Mouse (Mus musculus) spleen, adult 12 weeks (tissue): ENCODE data around the gene Sh3rf1.
"Not testable (repeated sequence)": the region's sequence is repeated elsewhere in the genome, so short reads cannot be mapped to it uniquely, and the experiment has no call there.

Source experiments
- DNase-seq: peaks from one replicate; pipeline ENCODE4 v3.0.0; 2022; ENCODE audit warnings: low spot score

The Sh3rf1 gene

DNA sequence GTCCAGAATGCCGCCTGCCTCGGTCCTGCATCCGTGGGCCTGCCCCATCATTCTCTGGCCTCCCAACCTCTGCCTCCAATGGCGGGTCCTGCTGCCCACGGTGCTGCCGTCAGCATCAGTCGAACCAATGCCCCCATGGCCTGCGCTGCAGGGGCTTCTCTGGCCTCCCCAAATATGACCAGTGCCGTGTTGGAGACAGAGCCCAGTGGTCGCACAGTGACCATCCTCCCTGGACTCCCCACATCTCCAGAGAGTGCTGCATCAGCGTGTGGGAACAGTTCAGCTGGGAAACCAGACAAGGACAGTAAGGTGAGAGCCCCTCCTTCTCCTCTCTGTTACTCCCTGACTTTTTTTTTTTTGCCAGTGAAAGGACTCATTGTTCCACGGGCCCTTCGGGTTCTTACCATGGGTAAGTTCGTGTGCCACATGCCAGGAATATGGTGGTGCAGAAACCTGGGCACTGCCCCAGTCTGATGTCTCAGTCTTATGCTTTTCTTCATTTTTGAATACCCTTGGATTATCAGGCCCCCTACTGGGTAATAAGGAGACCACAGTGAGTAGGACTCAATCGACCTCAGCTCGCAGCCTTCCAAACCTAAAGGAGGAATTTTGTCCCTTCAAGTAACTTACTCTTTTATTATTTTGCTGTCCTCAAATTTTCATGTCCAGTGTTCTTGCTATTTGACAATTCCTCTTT, 150.5 kb downstream of the Sh3rf1 start:
- DNase-seq = no peak

GRCm38 (mm10) chr8:61375205-61375604, 151.5 kb downstream of the Sh3rf1 start:
- no peak for DNase-seq

- DNase-seq = no peak
Observed at GRCm38 (mm10) chr8:61378847-61379698, 155.4 kb downstream of the Sh3rf1 start.

DNA sequence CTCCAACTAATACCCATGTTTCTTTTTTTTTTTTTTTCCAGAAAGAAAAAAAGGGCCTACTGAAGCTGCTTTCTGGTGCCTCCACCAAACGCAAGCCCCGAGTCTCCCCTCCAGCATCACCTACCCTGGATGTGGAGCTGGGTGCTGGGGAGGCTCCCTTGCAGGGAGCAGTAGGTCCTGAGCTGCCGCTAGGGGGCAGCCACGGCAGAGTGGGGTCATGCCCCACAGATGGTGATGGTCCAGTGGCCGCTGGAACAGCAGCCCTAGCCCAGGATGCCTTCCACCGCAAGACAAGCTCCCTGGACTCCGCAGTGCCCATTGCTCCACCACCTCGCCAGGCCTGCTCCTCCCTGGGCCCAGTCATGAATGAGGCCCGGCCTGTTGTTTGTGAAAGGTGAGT, 160.9 kb downstream of the Sh3rf1 start:
- no peak for DNase-seq

- DNase-seq = no peak
Observed at GRCm38 (mm10) chr8:61385502-61386191, 162.0 kb downstream of the Sh3rf1 start.

- DNase-seq = no peak
Observed at GRCm38 (mm10) chr8:61386645-61387044, 163.0 kb downstream of the Sh3rf1 start.

DNA sequence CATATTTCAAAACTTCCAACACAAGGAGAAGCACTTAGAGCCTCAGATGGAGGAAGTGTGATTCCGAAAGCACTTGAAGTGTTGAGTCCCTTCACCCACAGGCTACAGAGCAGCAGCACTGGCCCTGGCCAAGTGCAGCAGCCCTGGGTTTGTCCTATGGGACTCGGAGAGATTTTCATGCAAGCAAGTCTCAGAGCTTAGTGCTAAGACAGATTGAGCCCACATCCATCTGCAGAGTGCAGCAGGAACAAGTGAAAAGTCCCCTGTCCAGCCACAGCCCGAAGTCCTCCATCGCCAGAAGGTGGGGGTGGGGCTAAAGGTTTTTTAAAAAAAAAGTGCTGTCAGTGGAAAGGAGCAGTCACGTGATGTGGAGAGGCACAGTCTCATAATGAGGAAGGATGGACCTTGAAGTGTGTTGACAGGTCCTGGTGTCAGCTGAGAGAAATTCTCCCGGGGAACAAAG, 163.9 kb downstream of the Sh3rf1 start:
- no peak for DNase-seq

DNA sequence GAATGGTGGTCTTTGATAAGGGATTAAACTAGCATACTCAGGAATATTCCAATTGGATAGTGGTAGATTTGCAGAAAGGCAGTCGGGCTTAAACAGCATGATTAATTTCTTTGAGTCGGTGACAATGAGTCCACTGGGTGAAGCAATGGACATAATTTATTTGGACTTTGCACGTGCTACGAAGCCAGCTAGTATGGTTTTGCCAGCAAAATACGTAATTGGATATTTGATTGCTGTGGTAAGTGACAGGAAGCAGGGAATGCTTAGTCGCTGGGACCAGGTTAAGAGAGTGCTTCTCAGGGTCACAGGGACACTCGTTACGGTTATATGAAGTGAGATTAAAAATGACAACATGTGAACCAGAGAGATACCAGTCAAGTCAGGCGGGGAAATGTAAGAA, 164.7 kb downstream of the Sh3rf1 start:
- DNase-seq = no peak

GRCm38 (mm10) chr8:61390307-61391057, 166.8 kb downstream of the Sh3rf1 start:
- DNase-seq = no peak

- no peak for DNase-seq
Observed at GRCm38 (mm10) chr8:61391058-61391434, 167.4 kb downstream of the Sh3rf1 start.

GRCm38 (mm10) chr8:61397139-61397538, 173.5 kb downstream of the Sh3rf1 start:
- DNase-seq = no peak

- DNase-seq = no peak
Observed at GRCm38 (mm10) chr8:61397755-61398154, 174.1 kb downstream of the Sh3rf1 start.

GRCm38 (mm10) chr8:61402861-61403260, 179.2 kb downstream of the Sh3rf1 start:
- no peak for DNase-seq

- no peak for DNase-seq
Observed at GRCm38 (mm10) chr8:61403266-61404177, 179.8 kb downstream of the Sh3rf1 start.

DNA sequence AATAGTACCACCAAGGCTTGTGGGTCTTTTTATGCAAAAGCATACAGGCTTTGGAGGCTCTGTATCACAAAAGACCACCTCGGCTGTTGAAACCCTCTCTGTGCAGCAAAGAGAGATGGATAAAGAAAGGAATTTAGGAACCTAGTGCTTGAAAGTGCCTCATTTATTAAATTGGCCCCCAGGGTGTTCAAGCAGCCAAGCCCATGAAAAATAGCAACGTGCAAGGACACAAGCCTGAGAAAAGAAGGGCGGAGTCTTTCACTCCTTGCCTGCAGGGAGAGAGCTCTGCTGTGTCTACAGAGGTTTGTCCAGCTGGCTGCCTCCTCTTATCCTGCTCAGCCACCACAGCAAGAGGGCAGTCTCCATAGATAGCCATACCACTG, 180.5 kb downstream of the Sh3rf1 start:
- DNase-seq = no peak

DNA sequence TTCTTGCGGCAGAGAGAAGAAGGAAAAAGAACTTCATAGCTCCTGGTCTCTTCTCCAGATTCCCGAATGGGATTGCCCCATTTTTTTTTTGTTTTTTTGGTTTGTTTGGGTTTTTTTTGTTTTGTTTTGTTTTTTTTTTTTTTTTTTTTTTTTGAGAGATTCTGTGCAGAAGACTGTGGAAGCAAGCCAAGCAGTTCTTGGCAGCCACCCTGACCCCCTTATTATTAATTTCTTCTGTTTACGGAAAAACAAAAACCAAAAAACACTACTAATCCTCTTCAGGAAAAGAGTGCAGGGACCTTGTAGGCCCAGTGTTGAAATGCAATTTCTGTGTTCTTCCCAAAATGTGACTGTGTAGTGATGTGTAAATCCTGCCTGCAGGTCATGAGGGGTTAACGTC, 185.4 kb downstream of the Sh3rf1 start:
- no peak for DNase-seq

- DNase-seq = not testable (repeated sequence)
Observed at GRCm38 (mm10) chr8:61409712-61410111, 186.0 kb downstream of the Sh3rf1 start.

GRCm38 (mm10) chr8:61419521-61419920, 195.8 kb downstream of the Sh3rf1 start:
- DNase-seq = no peak

DNA sequence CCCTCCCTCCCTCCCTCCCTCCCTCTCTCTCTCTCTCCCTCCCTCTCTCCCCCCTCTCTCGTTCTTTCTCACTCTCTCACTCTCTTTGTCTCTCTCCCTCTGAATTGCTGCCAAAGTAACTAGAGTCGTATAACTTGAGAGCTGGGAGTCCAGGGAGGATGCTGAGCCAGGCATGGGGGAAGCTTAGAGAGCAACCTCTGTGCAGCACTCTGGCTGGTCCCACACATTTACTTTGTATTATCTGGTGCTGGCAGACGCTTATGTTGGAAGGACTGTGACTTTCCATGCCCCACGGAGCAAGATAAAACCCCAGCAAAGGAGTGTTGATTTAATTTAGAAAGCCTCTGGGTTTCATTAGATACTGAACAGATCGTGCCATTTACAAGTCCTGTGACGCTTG, 196.5 kb downstream of the Sh3rf1 start:
- no peak for DNase-seq

- DNase-seq = no peak
Observed at GRCm38 (mm10) chr8:61421606-61422005, 197.9 kb downstream of the Sh3rf1 start.

DNA sequence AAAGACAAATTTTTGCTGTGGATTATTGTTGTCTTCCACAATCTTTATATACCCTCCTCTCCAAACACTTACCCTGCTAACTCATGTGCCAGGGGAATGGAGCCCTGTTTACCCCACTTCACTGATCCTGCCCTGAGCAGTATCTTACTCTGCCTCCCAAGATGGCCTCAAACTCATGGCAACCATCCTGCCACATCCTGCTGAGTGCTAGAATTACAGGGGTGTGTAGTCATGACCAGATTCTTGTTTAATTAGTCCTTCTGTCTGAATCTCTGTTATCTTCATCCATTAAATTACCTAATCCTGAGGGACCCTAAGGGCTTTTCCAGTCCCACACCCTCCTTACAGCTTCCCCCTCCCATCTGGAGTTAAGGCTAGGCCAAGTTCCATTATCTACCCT, 201.5 kb downstream of the Sh3rf1 start:
- no peak for DNase-seq
